Mouse (Mus musculus) T-helper 2 cell (primary cell): ENCODE measurements at regions not wholly inside any gene's neighbourhood (a gene's known extent, or its start where the extent isn't known, plus 50 kb on each side); places are given as distances from the start of the nearest gene placed in this dataset.

ENCODE experiments used
- in situ Hi-C: fragments of 300-600 bp; cut with MboI, MseI; formaldehyde crosslinking; loops from one replicate; pipeline ENCODE4 v1.15.1; 2025; ENCODE audit warnings: high pct_unique_total_duplicates

GRCm38 (mm10) chrX:21644851-21645250, 69.8 kb upstream of the Slc6a14 start:
- in situ Hi-C loops: no loop called here

DNA sequence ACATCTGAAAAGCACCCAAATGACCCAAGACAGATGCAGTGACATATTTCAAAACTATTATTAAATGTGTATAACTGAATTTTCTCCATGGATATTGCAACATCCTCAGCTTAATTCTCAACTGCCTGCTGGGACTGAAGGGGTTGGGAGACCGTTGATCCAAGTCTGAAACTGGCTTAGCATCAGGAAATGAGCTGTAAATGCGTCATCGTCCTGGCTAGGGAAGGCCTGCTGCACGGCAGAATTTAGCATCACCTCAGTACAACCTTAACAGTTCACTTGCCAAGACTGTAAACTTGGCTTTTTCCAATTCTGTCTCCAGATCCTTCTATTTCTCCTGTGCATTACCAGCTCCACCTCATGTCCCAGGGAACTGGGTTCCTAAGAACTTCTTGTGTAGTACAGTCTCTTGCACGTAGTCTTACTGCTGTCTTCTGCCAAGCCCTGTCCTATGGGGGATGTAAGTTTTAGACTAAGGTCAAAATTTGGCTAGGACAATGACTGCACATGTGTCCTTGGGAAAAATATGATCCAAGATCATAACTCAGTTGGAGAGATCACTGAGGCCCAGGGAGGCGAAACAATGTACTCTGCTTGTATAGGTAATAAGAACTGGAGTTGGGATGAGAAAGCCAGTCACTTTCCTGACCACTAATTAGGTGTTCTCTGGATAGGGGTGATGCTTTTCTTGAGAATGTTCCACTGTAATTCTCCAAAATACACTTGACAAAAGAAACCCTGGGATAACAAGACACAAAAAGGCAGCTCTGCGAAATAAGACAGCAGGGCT, 63.0 kb upstream of the Slc6a14 start:
- in situ Hi-C loops: loop anchor here (5.0 kb wide), 1 partner anchor 99 kb away; no protein-coding TSS in a partner anchor
